Mouse (Mus musculus): ENCODE measurements around the gene Cd300lb.

DNA sequence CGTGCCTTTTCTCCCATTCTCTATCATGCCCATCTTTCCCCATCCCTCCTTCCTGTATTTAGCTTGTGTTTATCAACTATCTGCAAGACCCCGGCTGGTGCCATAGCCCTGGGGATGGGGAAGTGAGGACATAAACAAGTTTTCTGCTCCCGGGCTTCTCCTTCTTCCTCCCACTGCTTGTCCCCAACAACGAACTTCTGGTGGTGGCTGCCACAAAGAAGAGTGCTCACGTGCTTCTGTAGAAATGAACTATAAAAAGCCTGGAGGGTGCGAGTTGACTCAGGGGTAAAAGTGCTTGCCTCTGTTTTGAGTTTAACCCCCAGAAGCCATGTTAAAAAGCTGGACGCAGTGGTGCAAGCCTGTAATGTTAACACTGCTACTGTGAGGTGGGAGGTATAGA is 19.2 kb downstream of the Cd300lb start:
- TF ChIP-seq CTCF (IDR thresholded peaks at IDR 0.05; ENCODE audit: borderline replicate concordance, extremely low read depth, insufficient read depth, insufficient read length) = no peak
- TF ChIP-seq POLR2A (IDR thresholded peaks at IDR 0.05; ENCODE audit: borderline replicate concordance, extremely low read depth, insufficient read depth, insufficient read length, poor library complexity, severe bottlenecking) = no peak
